ENCODE assay signal across 13 mouse cellular contexts in the genomic region with DNA sequence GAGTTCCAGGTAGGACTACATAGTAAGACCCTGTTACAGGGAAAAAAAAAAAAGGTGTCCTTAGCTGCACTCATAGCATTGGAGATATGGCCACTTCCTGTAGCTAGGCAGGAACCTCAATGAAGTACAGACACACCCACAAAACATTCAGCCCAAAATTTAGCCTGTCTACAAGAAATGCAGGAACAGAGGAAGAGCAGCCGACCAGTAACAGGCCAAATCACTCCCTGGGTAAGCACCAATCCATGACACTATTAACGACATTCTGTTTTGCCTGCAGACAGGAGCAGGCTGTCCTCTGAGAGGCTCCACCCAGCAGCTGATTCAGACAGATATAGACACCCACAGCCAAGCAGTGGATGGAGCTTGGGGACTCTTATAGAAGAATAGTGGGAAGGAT. TPM values are rescaled to one million over a fixed set of nuclear protein-coding genes. Genes with fewer than 3 reads are reported as not detected.
DNase-seq lines count a peak whose midpoint lies in the region; ATAC-seq lines count a peak whose summit lies in the region.
"Had no signal": no experiment of that assay in that cellular context is flagged by ENCODE, and none has a peak within 500 bp of the region (broad histone marks: within the 10 kb centered on the region; RNA-seq: fewer than 3 reads in every experiment).

No protein-coding gene starts in this region.

- peak; percentile 20 for DNase-seq in CD4-positive, CD25-positive, alpha-beta regulatory T cell, adult 2 months (ENCODE audit: low read depth, low spot score)
- no peak for DNase-seq in liver, embryonic 11.5 days (ENCODE audit: low spot score)
- DNase-seq in thymus, adult 18-20 months = no peak
- DNase-seq in gastrocnemius, postnatal 4 days (ENCODE audit: low spot score in 2 of 2) = no peak
- DNase-seq: right cerebral cortex, postnatal 4 days; thymus, postnatal 14 days had no signal

- no peaks in the 10 kb centered on the region for H3K9me3 ChIP-seq in intestine, embryonic 15.5 days
- H3K9me3 ChIP-seq in intestine, embryonic 16.5 days (ENCODE audit: control insufficient read depth, low read length) = no peaks in the 10 kb centered on the region
- H3K9me3 ChIP-seq in liver, embryonic 11.5 days (ENCODE audit: control insufficient read depth, low read length) = no peaks in the 10 kb centered on the region
- no peaks in the 10 kb centered on the region for H3K9me3 ChIP-seq in neural tube, embryonic 15.5 days (replicated peaks)
- H3K9me3 ChIP-seq: kidney, embryonic 15.5 days; neural tube, embryonic 13.5 days had no signal

- no peaks in the 10 kb centered on the region for H3K27me3 ChIP-seq in intestine, embryonic 15.5 days (replicated peaks)
- no peaks in the 10 kb centered on the region for H3K27me3 ChIP-seq in intestine, embryonic 16.5 days (replicated peaks; ENCODE audit: control insufficient read depth, insufficient read depth, low read length)
- H3K27me3 ChIP-seq in liver, embryonic 11.5 days (replicated peaks; ENCODE audit: control insufficient read depth, insufficient read depth, low read length) = no peaks in the 10 kb centered on the region
- H3K27me3 ChIP-seq in neural tube, embryonic 15.5 days (replicated peaks) = no peaks in the 10 kb centered on the region
- H3K27me3 ChIP-seq: kidney, embryonic 15.5 days; neural tube, embryonic 13.5 days had no signal

- H3K4me3 ChIP-seq in intestine, embryonic 15.5 days (replicated peaks) = no peak overlapping the region
- H3K4me3 ChIP-seq in intestine, embryonic 16.5 days (ENCODE audit: low read length) = no peak overlapping the region
- H3K4me3 ChIP-seq in liver, embryonic 11.5 days (ENCODE audit: low read depth, low read length) = no peak overlapping the region
- H3K4me3 ChIP-seq in neural tube, embryonic 15.5 days (replicated peaks) = no peak overlapping the region
- H3K4me3 ChIP-seq: kidney, embryonic 15.5 days; neural tube, embryonic 13.5 days had no signal

- H3K4me2 ChIP-seq in intestine, embryonic 15.5 days (replicated peaks) = no peak overlapping the region
- H3K4me2 ChIP-seq in intestine, embryonic 16.5 days (ENCODE audit: low read depth, low read length) = no peak overlapping the region
- H3K4me2 ChIP-seq in liver, embryonic 11.5 days = peak overlapping the region; percentile 12; the same call in 1 of the 2 replicates
- no peak overlapping the region for H3K4me2 ChIP-seq in neural tube, embryonic 15.5 days
- H3K4me2 ChIP-seq: kidney, embryonic 15.5 days; neural tube, embryonic 13.5 days had no signal

- peaks cover 8% of the 10 kb centered on the region for H3K4me1 ChIP-seq in intestine, embryonic 15.5 days (replicated peaks)
- peaks cover 11% of the 10 kb centered on the region; the same call in 1 of the 2 replicates for H3K4me1 ChIP-seq in intestine, embryonic 16.5 days (ENCODE audit: control insufficient read depth, insufficient read depth, low read length)
- H3K4me1 ChIP-seq in liver, embryonic 11.5 days (replicated peaks; ENCODE audit: control insufficient read depth, insufficient read depth, low read length) = peaks cover 32% of the 10 kb centered on the region
- 0 out of 2 replicates have a peak, but pooled peaks cover 3% of the 10 kb centered on the region for H3K4me1 ChIP-seq in neural tube, embryonic 15.5 days

- H3K36me3 ChIP-seq in intestine, embryonic 15.5 days = 0 out of 2 replicates have a peak, but pooled peaks cover 8% of the 10 kb centered on the region
- peaks cover 11% of the 10 kb centered on the region for H3K36me3 ChIP-seq in intestine, embryonic 16.5 days (ENCODE audit: control insufficient read depth, insufficient read depth, low read length)
- peaks cover 18% of the 10 kb centered on the region for H3K36me3 ChIP-seq in liver, embryonic 11.5 days (ENCODE audit: control insufficient read depth, insufficient read depth, low read length)
- 0 out of 2 replicates have a peak, but pooled peaks cover 3% of the 10 kb centered on the region for H3K36me3 ChIP-seq in neural tube, embryonic 15.5 days

- 37% methylated on average over 2 of the region's 2 CpGs for WGBS in intestine, embryonic 15.5 days
- WGBS in intestine, embryonic 16.5 days = 26% methylated on average over 2 of the region's 2 CpGs
- WGBS in liver, embryonic 11.5 days = 24% methylated on average over 2 of the region's 2 CpGs
- 41% methylated on average over 2 of the region's 2 CpGs for WGBS in neural tube, embryonic 15.5 days

- no peak overlapping the region for H3K27ac ChIP-seq in intestine, embryonic 15.5 days
- no peak overlapping the region for H3K27ac ChIP-seq in intestine, embryonic 16.5 days (ENCODE audit: low read length)
- no peak overlapping the region for H3K27ac ChIP-seq in liver, embryonic 11.5 days (ENCODE audit: low read depth, low read length)
- no peak overlapping the region for H3K27ac ChIP-seq in neural tube, embryonic 15.5 days (replicated peaks)
- H3K27ac ChIP-seq: kidney, embryonic 15.5 days; macrophage; neural tube, embryonic 13.5 days had no signal

- no peak overlapping the region for H3K9ac ChIP-seq in intestine, embryonic 15.5 days
- no peak overlapping the region for H3K9ac ChIP-seq in intestine, embryonic 16.5 days (ENCODE audit: low read depth, low read length)
- no peak overlapping the region for H3K9ac ChIP-seq in liver, embryonic 11.5 days (ENCODE audit: low read depth, low read length)
- no peak overlapping the region for H3K9ac ChIP-seq in neural tube, embryonic 15.5 days (replicated peaks)
- H3K9ac ChIP-seq: kidney, embryonic 15.5 days; neural tube, embryonic 13.5 days had no signal

- peak; percentile 23; the same call in 1 of the 2 replicates for ATAC-seq in intestine, embryonic 15.5 days
- no peak for ATAC-seq in intestine, embryonic 16.5 days
- peak; percentile 50 for ATAC-seq in activated CD4-positive, CD25-positive, alpha-beta regulatory T cell, adult 4 months
- peak; percentile 78 for ATAC-seq in liver, embryonic 11.5 days (replicated peaks; ENCODE audit: low FRiP score)
- no peak for ATAC-seq in neural tube, embryonic 15.5 days (ENCODE audit: low FRiP score)

RNA-seq across cellular contexts. Expression of a gene that starts 8.1 kb away (rescaled TPM):
- 31.1 and 32.2 TPM in 2 replicates for polyA plus RNA-seq in intestine, embryonic 15.5 days (2015; fragmentation: Nextera tagmentation; extraction: Ambion mirVana)
- 25.6 and 26.8 TPM in 2 replicates for polyA plus RNA-seq in intestine, embryonic 16.5 days (2015; fragmentation: Nextera tagmentation; extraction: Ambion mirVana)
- polyA plus RNA-seq in activated CD4-positive, CD25-positive, alpha-beta regulatory T cell, adult 4 months (2017; shearing (Covaris generic)) = 10 to 100 TPM; 58.5 to 73.1 TPM
- 59.4 and 60.0 TPM in 2 replicates for polyA plus RNA-seq in liver, embryonic 11.5 days (2014; fragmentation: Nextera tagmentation; extraction: Ambion mirVana)
- polyA plus RNA-seq in neural tube, embryonic 15.5 days (2015; fragmentation: Nextera tagmentation; extraction: Ambion mirVana) = 36.0 and 37.6 TPM in 2 replicates
- 100 to 1,000 TPM in 1 of 2 experiments, 10 to 100 TPM in 1; 91.2 to 104 TPM for total RNA-seq in gastrocnemius, postnatal 4 days (2021)

Comparison
In these comparisons a context has a peak if more than half of its experiments do, and no peak if none do; other contexts are left out.
1. ATAC-seq: peak in intestine, embryonic 15.5 days (single experiment), activated CD4-positive, CD25-positive, alpha-beta regulatory T cell, adult 4 months (single experiment) and liver, embryonic 11.5 days (single experiment); none in intestine, embryonic 16.5 days (single experiment) and neural tube, embryonic 15.5 days (single experiment).